Mouse (Mus musculus) lung, adult 2 months (tissue): ENCODE results near the gene Kcnma1.

ENCODE experiments used
- CTCF ChIP-seq: fragments of 200-500 bp; IDR thresholded peaks from 2 replicates; pipeline ENCODE4 v1.5.1; 2011; ENCODE audit warnings: mild to moderate bottlenecking, low read length, control low read depth; ENCODE audit not compliant: insufficient read depth
- POLR2A ChIP-seq: fragments of 200-500 bp; IDR thresholded peaks from 2 replicates; pipeline ENCODE4 v1.6.1; 2011; ENCODE audit warnings: low read depth, mild to moderate bottlenecking, control low read depth, low read length, borderline replicate concordance; ENCODE audit errors: extremely low read depth

DNA sequence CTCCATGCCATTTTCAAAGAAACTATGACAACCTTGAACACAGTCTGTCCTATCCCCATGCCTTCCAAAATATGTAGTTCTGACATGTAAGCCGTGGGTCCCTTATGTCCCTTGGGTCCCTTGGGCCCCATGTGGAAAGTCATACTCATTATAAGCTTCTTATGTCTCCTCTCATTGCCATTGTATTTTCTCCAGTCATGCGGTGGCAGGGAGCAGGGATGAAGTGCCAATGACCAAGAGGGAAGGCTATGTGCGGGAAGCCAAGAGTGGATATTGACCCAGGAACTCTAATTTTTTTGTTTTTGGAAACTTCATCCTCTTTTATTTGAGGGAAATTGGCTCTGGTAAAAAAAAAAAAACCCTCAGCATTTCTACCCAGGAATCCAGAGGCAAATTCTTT lies 517.5 kb downstream of the Kcnma1 start:
- TF ChIP-seq CTCF (no peak), POLR2A (no peak)
